Mouse (Mus musculus) ES-E14 (cell line): ENCODE measurements around the gene Kansl2. TPM values are rescaled to one million over a fixed set of nuclear protein-coding genes. Genes with fewer than 3 reads are reported as not detected.
"Not testable (repeated sequence)": the region's sequence is repeated elsewhere in the genome, so short reads cannot be mapped to it uniquely, and the experiment has no call there.

Experiments used
- DNase-seq: peaks from one replicate; pipeline ENCODE4 v3.0.0-alpha.2; 2013; ENCODE audit warnings: low read depth, low spot score
- H3K27ac ChIP-seq: 2 replicates; pipeline ENCODE4 v1.5.1; 2012; ENCODE audit warnings: low read depth, mild to moderate bottlenecking, low read length, moderate library complexity, mixed read lengths; ENCODE audit not compliant: poor library complexity, insufficient read depth, severe bottlenecking
- H3K36me3 ChIP-seq: 2 replicates; pipeline ENCODE4 v1.6.1; 2012; ENCODE audit warnings: mild to moderate bottlenecking, low read length, moderate library complexity, mixed read lengths; ENCODE audit not compliant: control insufficient read depth, poor library complexity, insufficient read depth, severe bottlenecking
- H3K4me1 ChIP-seq, 2 experiments: fragments of 150-350 bp in 1 of 2; sonication (generic) in 1 of 2; 2 replicates each; pipeline ENCODE4 v1.6.1; 2012; ENCODE audit warnings: low read length in 2 of 2, mild to moderate bottlenecking in 1 of 2, mixed read lengths in 1 of 2; ENCODE audit not compliant: control insufficient read depth in 2 of 2, insufficient read depth in 2 of 2, poor library complexity in 1 of 2
- H3K4me3 ChIP-seq, 2 experiments: fragments of 150-350 bp in 1 of 2; sonication (generic) in 1 of 2; 2 replicates each; pipeline ENCODE4 v1.5.1; 2012; ENCODE audit warnings: low read length in 2 of 2, low read depth in 1 of 2, mild to moderate bottlenecking in 1 of 2, mixed read lengths in 1 of 2; ENCODE audit not compliant: insufficient read depth in 1 of 2, poor library complexity in 1 of 2, severe bottlenecking in 1 of 2
- H3K9ac ChIP-seq: 2 replicates; pipeline ENCODE4 v1.6.1; 2012; ENCODE audit warnings: low read depth, mild to moderate bottlenecking, low read length, mixed read lengths; ENCODE audit not compliant: poor library complexity, insufficient read depth, severe bottlenecking
- H3K9me3 ChIP-seq: fragments of 150-350 bp; sonication (generic); 2 replicates; pipeline ENCODE4 v1.6.1; 2012; ENCODE audit warnings: low read depth, mild to moderate bottlenecking, low read length; ENCODE audit not compliant: control insufficient read depth, insufficient read depth
- CHD2 ChIP-seq: IDR thresholded peaks from 2 replicates; pipeline ENCODE4 v1.6.1; 2014; ENCODE audit warnings: mild to moderate bottlenecking, low read depth, low read length, inconsistent platforms
- HCFC1 ChIP-seq: IDR thresholded peaks from 2 replicates; pipeline ENCODE4 v1.6.1; 2012; ENCODE audit warnings: low read length, inconsistent platforms, borderline replicate concordance; ENCODE audit not compliant: insufficient read depth
- MAFK ChIP-seq: IDR thresholded peaks from 2 replicates; pipeline ENCODE4 v1.6.1; 2014; ENCODE audit warnings: mild to moderate bottlenecking, low read depth, low read length, inconsistent platforms; ENCODE audit not compliant: insufficient read depth
- ZC3H11A ChIP-seq: IDR thresholded peaks from 2 replicates; pipeline ENCODE4 v1.6.1; 2012; ENCODE audit warnings: low read depth, mild to moderate bottlenecking, inconsistent platforms, low read length, borderline replicate concordance
- ZNF384 ChIP-seq: IDR thresholded peaks from 2 replicates; pipeline ENCODE4 v1.6.1; 2012; ENCODE audit warnings: low read depth, low read length, inconsistent platforms
- in situ Hi-C, 2 experiments: fragments of 600-800 bp; cut with MboI; formaldehyde crosslinking; loops; one replicate each; pipeline ENCODE4 v1.15.1; 2025; ENCODE audit warnings: low sequenced_read_pairs in 2 of 2, inconsistent platforms in 1 of 2; ENCODE audit not compliant: unreplicated experiment in 2 of 2
- total RNA-seq: library from RNA; depleted of rRNA; stranded (reverse); fragments of 300-350 nt; gene quantifications from 2 replicates; pipeline ENCODE4 v1.2.3, GENCODE M21; 2012

Kansl2 gene
- total RNA-seq, 1 experiment, result 111 TPM

GRCm38 (mm10) chr15:98514146-98514545 lies 19.9 kb downstream of the Kansl2 start:
- no peaks in the 10 kb centered on the region for H3K9me3 ChIP-seq
- H3K4me1 ChIP-seq, result peaks cover 0 to 2% of the 10 kb centered on the region in 2 experiments; a peak in 2 of 4 replicates
- no peak overlapping the region for H3K4me3 ChIP-seq
- H3K36me3 ChIP-seq, result peaks cover 10% of the 10 kb centered on the region
- H3K27ac ChIP-seq, result no peak overlapping the region
- in situ Hi-C loops, result no loop called here
- no peak for DNase-seq
- no peak for TF ChIP-seq CHD2
- TF ChIP-seq ZC3H11A, result no peak
- TF ChIP-seq MAFK, result no peak
- no peak for TF ChIP-seq HCFC1
- TF ChIP-seq ZNF384, result no peak
- H3K9ac ChIP-seq, result no peak overlapping the region

- H3K36me3 ChIP-seq, in situ Hi-C loops, H3K9ac ChIP-seq, H3K4me1 ChIP-seq, DNase-seq, H3K27ac ChIP-seq, H3K9me3 ChIP-seq, H3K4me3 ChIP-seq: not testable (repeated sequence)
These were observed 20.4 kb downstream of the Kansl2 start for GRCm38 (mm10) chr15:98513676-98514075.

GRCm38 (mm10) chr15:98512799-98513321 lies 21.2 kb downstream of the Kansl2 start:
- H3K27ac ChIP-seq, result no peak overlapping the region
- in situ Hi-C loops, result no loop called here
- H3K36me3 ChIP-seq, result peaks cover 2% of the 10 kb centered on the region; the same call in 1 of the 2 replicates
- no peak overlapping the region for H3K4me3 ChIP-seq
- DNase-seq, result no peak
- TF ChIP-seq ZC3H11A (no peak), MAFK (no peak), HCFC1 (no peak), ZNF384 (no peak), CHD2 (no peak)
- peaks cover 0 to 3% of the 10 kb centered on the region in 2 experiments; a peak in 2 of 4 replicates for H3K4me1 ChIP-seq
- no peaks in the 10 kb centered on the region for H3K9me3 ChIP-seq
- H3K9ac ChIP-seq, result no peak overlapping the region

- in situ Hi-C loops, result no loop called here
- no peak overlapping the region for H3K27ac ChIP-seq
- H3K4me1 ChIP-seq, result peaks cover 0 to 8% of the 10 kb centered on the region in 2 experiments; a peak in 2 of 4 replicates
- H3K9ac ChIP-seq, result no peak overlapping the region
- TF ChIP-seq ZC3H11A (no peak), HCFC1 (no peak), CHD2 (no peak), MAFK (no peak), ZNF384 (no peak)
- H3K4me3 ChIP-seq, result no peak overlapping the region
- H3K36me3 ChIP-seq, result no peaks in the 10 kb centered on the region
- no peaks in the 10 kb centered on the region for H3K9me3 ChIP-seq
- no peak for DNase-seq
These were observed 21.8 kb downstream of the Kansl2 start for GRCm38 (mm10) chr15:98512232-98512631.

GRCm38 (mm10) chr15:98511386-98511928 lies 22.6 kb downstream of the Kansl2 start:
- Histone ChIP-seq H3K27ac (no peak overlapping the region), H3K4me1 (peaks cover 0 to 8% of the 10 kb centered on the region in 2 experiments; a peak in 2 of 4 replicates), H3K9ac (no peak overlapping the region), H3K4me3 (no peak overlapping the region), H3K9me3 (no peaks in the 10 kb centered on the region), H3K36me3 (no peaks in the 10 kb centered on the region)
- DNase-seq, result no peak
- in situ Hi-C loops, result no loop called here
- no peak for TF ChIP-seq MAFK
- TF ChIP-seq ZNF384, result no peak
